Mouse (Mus musculus): ENCODE data around the gene Arhgap15. TPM values are rescaled to one million over a fixed set of nuclear protein-coding genes. Genes with fewer than 3 reads are reported as not detected.

Gene Arhgap15
- polyA plus RNA-seq, 1 experiment from 2014 or later = 2.8 TPM

- no peaks in the 10 kb centered on the region for H3K9me3 ChIP-seq (ENCODE audit: control insufficient read depth, low read length)
- WGBS = 78% methylated on average over 1 of the region's 1 CpGs
- no peaks in the 10 kb centered on the region for H3K36me3 ChIP-seq (ENCODE audit: control insufficient read depth, insufficient read depth, low read length)
- H3K4me2 ChIP-seq (ENCODE audit: low read depth, low read length) = no peak overlapping the region
- H3K27me3 ChIP-seq (replicated peaks; ENCODE audit: control insufficient read depth, insufficient read depth, low read length) = no peaks in the 10 kb centered on the region
- no peak overlapping the region for H3K27ac ChIP-seq (replicated peaks; ENCODE audit: low read depth, low read length)
- no peak overlapping the region for H3K4me3 ChIP-seq (ENCODE audit: low read depth, low read length)
- ATAC-seq (ENCODE audit: low read depth) = no peak
- no peaks in the 10 kb centered on the region for H3K4me1 ChIP-seq (ENCODE audit: control insufficient read depth, insufficient read depth, low read length)
- H3K9ac ChIP-seq (ENCODE audit: low read depth, low read length) = no peak overlapping the region
- no peak for DNase-seq (ENCODE audit: low spot score)
Observed at GRCm38 (mm10) chr2:43764456-43764855, 15.8 kb downstream of the Arhgap15 start.

- H3K27me3 ChIP-seq (replicated peaks; ENCODE audit: control insufficient read depth, insufficient read depth, low read length) = no peaks in the 10 kb centered on the region
- no peak for ATAC-seq (ENCODE audit: low read depth)
- DNase-seq (ENCODE audit: low spot score) = no peak
- no peak overlapping the region for H3K4me2 ChIP-seq (ENCODE audit: low read depth, low read length)
- H3K9ac ChIP-seq (ENCODE audit: low read depth, low read length) = no peak overlapping the region
- H3K36me3 ChIP-seq (ENCODE audit: control insufficient read depth, insufficient read depth, low read length) = no peaks in the 10 kb centered on the region
- 87% methylated on average over 3 of the region's 3 CpGs for WGBS
- H3K27ac ChIP-seq (replicated peaks; ENCODE audit: low read depth, low read length) = no peak overlapping the region
- no peak overlapping the region for H3K4me3 ChIP-seq (ENCODE audit: low read depth, low read length)
- no peaks in the 10 kb centered on the region for H3K4me1 ChIP-seq (ENCODE audit: control insufficient read depth, insufficient read depth, low read length)
- H3K9me3 ChIP-seq (ENCODE audit: control insufficient read depth, low read length) = no peaks in the 10 kb centered on the region
Observed at GRCm38 (mm10) chr2:43766200-43766599, 17.6 kb downstream of the Arhgap15 start.

GRCm38 (mm10) chr2:43769850-43770570 lies 21.4 kb downstream of the Arhgap15 start:
- H3K36me3 ChIP-seq (ENCODE audit: control insufficient read depth, insufficient read depth, low read length) = no peaks in the 10 kb centered on the region
- no peaks in the 10 kb centered on the region for H3K9me3 ChIP-seq (ENCODE audit: control insufficient read depth, low read length)
- no peak for ATAC-seq (ENCODE audit: low read depth)
- H3K9ac ChIP-seq (ENCODE audit: low read depth, low read length) = no peak overlapping the region
- H3K27me3 ChIP-seq (replicated peaks; ENCODE audit: control insufficient read depth, insufficient read depth, low read length) = no peaks in the 10 kb centered on the region
- no peak for DNase-seq (ENCODE audit: low spot score)
- no peak overlapping the region for H3K4me3 ChIP-seq (ENCODE audit: low read depth, low read length)
- H3K27ac ChIP-seq (replicated peaks; ENCODE audit: low read depth, low read length) = no peak overlapping the region
- WGBS = 92% methylated on average over 2 of the region's 2 CpGs
- no peaks in the 10 kb centered on the region for H3K4me1 ChIP-seq (ENCODE audit: control insufficient read depth, insufficient read depth, low read length)
- no peak overlapping the region for H3K4me2 ChIP-seq (ENCODE audit: low read depth, low read length)

GRCm38 (mm10) chr2:43772640-43773039 lies 24.0 kb downstream of the Arhgap15 start:
- no peak overlapping the region for H3K9ac ChIP-seq (ENCODE audit: low read depth, low read length)
- no peaks in the 10 kb centered on the region for H3K36me3 ChIP-seq (ENCODE audit: control insufficient read depth, insufficient read depth, low read length)
- 77% methylated on average over 5 of the region's 5 CpGs for WGBS
- peak; percentile 19 for DNase-seq (ENCODE audit: low spot score)
- H3K4me1 ChIP-seq (ENCODE audit: control insufficient read depth, insufficient read depth, low read length) = no peaks in the 10 kb centered on the region
- no peaks in the 10 kb centered on the region for H3K27me3 ChIP-seq (replicated peaks; ENCODE audit: control insufficient read depth, insufficient read depth, low read length)
- H3K4me3 ChIP-seq (ENCODE audit: low read depth, low read length) = no peak overlapping the region
- no peak overlapping the region for H3K27ac ChIP-seq (replicated peaks; ENCODE audit: low read depth, low read length)
- no peak overlapping the region for H3K4me2 ChIP-seq (ENCODE audit: low read depth, low read length)
- no peak for ATAC-seq (ENCODE audit: low read depth)
- no peaks in the 10 kb centered on the region for H3K9me3 ChIP-seq (ENCODE audit: control insufficient read depth, low read length)

- H3K4me3 ChIP-seq (ENCODE audit: low read depth, low read length) = no peak overlapping the region
- no peak overlapping the region for H3K9ac ChIP-seq (ENCODE audit: low read depth, low read length)
- H3K4me1 ChIP-seq (ENCODE audit: control insufficient read depth, insufficient read depth, low read length) = no peaks in the 10 kb centered on the region
- H3K4me2 ChIP-seq (ENCODE audit: low read depth, low read length) = no peak overlapping the region
- WGBS = 80% methylated on average over 3 of the region's 3 CpGs
- no peaks in the 10 kb centered on the region for H3K36me3 ChIP-seq (ENCODE audit: control insufficient read depth, insufficient read depth, low read length)
- DNase-seq (ENCODE audit: low spot score) = no peak
- no peak overlapping the region for H3K27ac ChIP-seq (replicated peaks; ENCODE audit: low read depth, low read length)
- ATAC-seq (ENCODE audit: low read depth) = no peak
- H3K27me3 ChIP-seq (replicated peaks; ENCODE audit: control insufficient read depth, insufficient read depth, low read length) = no peaks in the 10 kb centered on the region; the same call in 1 of the 2 replicates
- H3K9me3 ChIP-seq (ENCODE audit: control insufficient read depth, low read length) = no peaks in the 10 kb centered on the region
Observed at GRCm38 (mm10) chr2:43782157-43782556, 33.5 kb downstream of the Arhgap15 start.

- Histone ChIP-seq H3K9ac (ENCODE audit: low read depth, low read length) (no peak overlapping the region), H3K36me3 (ENCODE audit: control insufficient read depth, insufficient read depth, low read length) (no peaks in the 10 kb centered on the region), H3K27ac (replicated peaks; ENCODE audit: low read depth, low read length) (no peak overlapping the region), H3K4me1 (ENCODE audit: control insufficient read depth, insufficient read depth, low read length) (no peaks in the 10 kb centered on the region; the same call in 1 of the 2 replicates), H3K27me3 (replicated peaks; ENCODE audit: control insufficient read depth, insufficient read depth, low read length) (no peaks in the 10 kb centered on the region; the same call in 1 of the 2 replicates), H3K4me2 (ENCODE audit: low read depth, low read length) (no peak overlapping the region), H3K4me3 (ENCODE audit: low read depth, low read length) (no peak overlapping the region), H3K9me3 (ENCODE audit: control insufficient read depth, low read length) (no peaks in the 10 kb centered on the region)
- 61% methylated on average over 7 of the region's 7 CpGs for WGBS
- DNase-seq (ENCODE audit: low spot score) (no peak), ATAC-seq (ENCODE audit: low read depth) (no peak)
Observed at GRCm38 (mm10) chr2:43783759-43784735, 35.4 kb downstream of the Arhgap15 start.

GRCm38 (mm10) chr2:43786101-43786500 lies 37.5 kb downstream of the Arhgap15 start:
- H3K9ac ChIP-seq (ENCODE audit: low read depth, low read length) = no peak overlapping the region
- no peaks in the 10 kb centered on the region; the same call in 1 of the 2 replicates for H3K27me3 ChIP-seq (replicated peaks; ENCODE audit: control insufficient read depth, insufficient read depth, low read length)
- WGBS = 37% methylated on average over 3 of the region's 3 CpGs
- H3K4me1 ChIP-seq (ENCODE audit: control insufficient read depth, insufficient read depth, low read length) = no peaks in the 10 kb centered on the region; the same call in 1 of the 2 replicates
- no peak overlapping the region for H3K4me2 ChIP-seq (ENCODE audit: low read depth, low read length)
- H3K27ac ChIP-seq (replicated peaks; ENCODE audit: low read depth, low read length) = no peak overlapping the region
- ATAC-seq (ENCODE audit: low read depth) (no peak), DNase-seq (ENCODE audit: low spot score) (no peak)
- H3K9me3 ChIP-seq (ENCODE audit: control insufficient read depth, low read length) = no peaks in the 10 kb centered on the region
- no peaks in the 10 kb centered on the region for H3K36me3 ChIP-seq (ENCODE audit: control insufficient read depth, insufficient read depth, low read length)
- no peak overlapping the region for H3K4me3 ChIP-seq (ENCODE audit: low read depth, low read length)

- Histone ChIP-seq H3K27ac (replicated peaks; ENCODE audit: low read depth, low read length) (no peak overlapping the region), H3K36me3 (ENCODE audit: control insufficient read depth, insufficient read depth, low read length) (no peaks in the 10 kb centered on the region), H3K4me2 (ENCODE audit: low read depth, low read length) (no peak overlapping the region), H3K4me1 (ENCODE audit: control insufficient read depth, insufficient read depth, low read length) (no peaks in the 10 kb centered on the region; the same call in 1 of the 2 replicates), H3K27me3 (replicated peaks; ENCODE audit: control insufficient read depth, insufficient read depth, low read length) (no peaks in the 10 kb centered on the region; the same call in 1 of the 2 replicates), H3K4me3 (ENCODE audit: low read depth, low read length) (no peak overlapping the region), H3K9ac (ENCODE audit: low read depth, low read length) (no peak overlapping the region), H3K9me3 (ENCODE audit: control insufficient read depth, low read length) (no peaks in the 10 kb centered on the region)
- WGBS = 37% methylated on average over 12 of the region's 12 CpGs
- ATAC-seq (ENCODE audit: low read depth) = peak; percentile 83
- peak; percentile 76 for DNase-seq (ENCODE audit: low spot score)
Observed at GRCm38 (mm10) chr2:43787141-43787540, 38.5 kb downstream of the Arhgap15 start.

All from embryonic facial prominence, embryonic 14.5 days (tissue).